In genomic region chr16:23046319-23046718, GRCm38 (mm10) we compare ENCODE assay signal across 8 mouse cellular contexts. TPM values are rescaled to one million over a fixed set of nuclear protein-coding genes. Genes with fewer than 3 reads are reported as not detected.
DNase-seq lines count a peak whose midpoint lies in the region; ATAC-seq and TF ChIP-seq lines count a peak whose summit lies in the region.

No protein-coding gene starts in this region.

- H3K9me3 ChIP-seq in heart, postnatal 0 days (replicated peaks; ENCODE audit: control insufficient read depth, low read length) = no peaks in the 10 kb centered on the region
- no peaks in the 10 kb centered on the region for H3K9me3 ChIP-seq in stomach, postnatal 0 days (ENCODE audit: control insufficient read depth, low read length)

- no peak for TF ChIP-seq EP300 in heart, postnatal 0 days (IDR thresholded peaks at IDR 0.05; ENCODE audit: low read depth)
- no peak for TF ChIP-seq EP300 in stomach, postnatal 0 days (optimal IDR thresholded peaks at IDR 0.05)

- no peaks in the 10 kb centered on the region for H3K4me1 ChIP-seq in heart, postnatal 0 days (ENCODE audit: control insufficient read depth, insufficient read depth)
- no peaks in the 10 kb centered on the region for H3K4me1 ChIP-seq in stomach, postnatal 0 days (replicated peaks; ENCODE audit: control insufficient read depth, insufficient read depth)

- H3K9ac ChIP-seq in heart, postnatal 0 days (replicated peaks; ENCODE audit: low read depth, low read length) = no peak overlapping the region
- no peak overlapping the region for H3K9ac ChIP-seq in stomach, postnatal 0 days (ENCODE audit: low read length)

- H3K27ac ChIP-seq in heart, postnatal 0 days (ENCODE audit: low read depth) = no peak overlapping the region
- H3K27ac ChIP-seq in stomach, postnatal 0 days (replicated peaks) = no peak overlapping the region

- no peaks in the 10 kb centered on the region for H3K27me3 ChIP-seq in heart, postnatal 0 days (ENCODE audit: control insufficient read depth, insufficient read depth, low read length)
- H3K27me3 ChIP-seq in stomach, postnatal 0 days (ENCODE audit: control insufficient read depth, insufficient read depth, low read length) = no peaks in the 10 kb centered on the region

- WGBS in heart, postnatal 0 days = 60% methylated on average over 5 of the region's 5 CpGs
- WGBS in stomach, postnatal 0 days = 60% methylated on average over 5 of the region's 5 CpGs

- intact Hi-C loops in heart, postnatal 36 days (cut with DNase I) = loop anchor here (2.0 kb wide), 1 partner anchor 170 kb away; no protein-coding TSS in a partner anchor

- ATAC-seq in heart, postnatal 0 days (ENCODE audit: insufficient read depth, low read depth) = no peak
- ATAC-seq in stomach, postnatal 0 days (ENCODE audit: low FRiP score, low TSS enrichment) = no peak
- no peak for ATAC-seq in cerebellum, adult (ENCODE audit: insufficient number of reproducible peaks, low FRiP score, low TSS enrichment)

- no peak overlapping the region for H3K4me3 ChIP-seq in heart, postnatal 0 days (ENCODE audit: low read depth, low read length)
- no peak overlapping the region for H3K4me3 ChIP-seq in stomach, postnatal 0 days (ENCODE audit: low read depth, low read length)

- peak; percentile 32; the same call in 1 of the 2 replicates for TF ChIP-seq CTCF in heart, postnatal 0 days (IDR thresholded peaks at IDR 0.05; ENCODE audit: low read depth)
- TF ChIP-seq CTCF in stomach, postnatal 0 days (IDR thresholded peaks at IDR 0.05; ENCODE audit: low read depth) = peak; percentile 73

- DNase-seq in heart, postnatal 0 days (ENCODE audit: low spot score) = peak; percentile 16
- DNase-seq in heart, postnatal 36 days = no peak
- peak; percentile 42 to 47 for DNase-seq in right cerebral cortex, adult 2 months (ENCODE audit: low spot score in 2 of 2)
- no peak for DNase-seq in right cerebral cortex, postnatal 14 days
- peak; percentile 41 to 51 for DNase-seq in kidney, postnatal 4 days
- no peak for DNase-seq in stomach, postnatal 0 days (ENCODE audit: low spot score)
- no peak for DNase-seq in thymus, postnatal 10 days (ENCODE audit: low spot score in 2 of 2)

- no peaks in the 10 kb centered on the region for H3K36me3 ChIP-seq in heart, postnatal 0 days (replicated peaks; ENCODE audit: control insufficient read depth, insufficient read depth, low read length)
- no peaks in the 10 kb centered on the region for H3K36me3 ChIP-seq in stomach, postnatal 0 days (ENCODE audit: control insufficient read depth, insufficient read depth, low read length)

- H3K4me2 ChIP-seq in heart, postnatal 0 days (ENCODE audit: low read depth, low read length) = no peak overlapping the region
- no peak overlapping the region for H3K4me2 ChIP-seq in stomach, postnatal 0 days (replicated peaks; ENCODE audit: low read depth)

RNA-seq across cellular contexts. Expression of gene Kng1, which starts 11.3 kb away (rescaled TPM):
- total RNA-seq in heart, postnatal 0 days (2014; rRNA removed; ENCODE audit: low replicate concordance) = 0.46 and 1.3 TPM in 2 replicates
- polyA plus RNA-seq in heart, postnatal 0 days (2015; fragmentation: Nextera tagmentation; extraction: Ambion mirVana) = 0.18 and 0.26 TPM in 2 replicates
- total RNA-seq in heart, postnatal 36 days (2021) = not detected
- polyA plus RNA-seq in stomach, postnatal 0 days (2015; fragmentation: Nextera tagmentation; extraction: Ambion mirVana) = 4.3 and 10.5 TPM in 2 replicates

RNA-seq across cellular contexts. Expression of gene Kng2, which starts 17.0 kb away (rescaled TPM):
- total RNA-seq in heart, postnatal 0 days (2014; rRNA removed; ENCODE audit: low replicate concordance) = not detected in 2 replicates
- polyA plus RNA-seq in heart, postnatal 0 days (2015; fragmentation: Nextera tagmentation; extraction: Ambion mirVana) = 0.15 TPM in 1 of 2 replicates, not detected in the other
- total RNA-seq in heart, postnatal 36 days (2021) = not detected
- polyA plus RNA-seq in stomach, postnatal 0 days (2015; fragmentation: Nextera tagmentation; extraction: Ambion mirVana) = 0.96 and 1.1 TPM in 2 replicates

Comparison
In these comparisons a context has a peak if more than half of its experiments do, and no peak if none do; other contexts are left out.
1. DNase-seq: peak in heart, postnatal 0 days (single experiment), right cerebral cortex, adult 2 months (2 of 2) and kidney, postnatal 4 days (2 of 2); none in heart, postnatal 36 days (0 of 2), right cerebral cortex, postnatal 14 days (single experiment), stomach, postnatal 0 days (single experiment) and thymus, postnatal 10 days (0 of 2).